Mouse (Mus musculus) testis, postnatal 10 days (tissue): ENCODE data around the gene Cldn3.

Experiments used
- DNase-seq: peaks from one replicate; pipeline ENCODE4 v3.0.0; 2021; ENCODE audit warnings: low spot score

The Cldn3 gene

GRCm38 (mm10) chr5:135035608-135036359, 49.8 kb downstream of the Cldn3 start:
- no peak for DNase-seq
